Mouse (Mus musculus) liver, embryonic 13.5 days (tissue): ENCODE measurements around the gene Hyal2. TPM values are rescaled to one million over a fixed set of nuclear protein-coding genes. Genes with fewer than 3 reads are reported as not detected.
A peak's percentile ranks its signal among the peaks of the same experiment; 100 is the strongest.

Source experiments
- ATAC-seq: fragments of 200-750 bp; cut with Nextera tagmentation; 2 replicates; pipeline ENCODE4 v1.8.0; 2017; ENCODE audit warnings: low read depth, mild to moderate bottlenecking, moderate number of reproducible peaks, moderate library complexity
- DNase-seq: peaks from one replicate; pipeline ENCODE4 v3.0.0; 2022
- H3K27ac ChIP-seq: fragments of 300-500 bp; sonication (generic); 2 replicates; pipeline ENCODE4 v1.5.1; 2015; ENCODE audit warnings: moderate library complexity, mild to moderate bottlenecking, inconsistent platforms
- H3K27me3 ChIP-seq: fragments of 300-500 bp; sonication (generic); 2 replicates; pipeline ENCODE4 v1.6.1; 2015; ENCODE audit warnings: mild to moderate bottlenecking, inconsistent platforms
- H3K36me3 ChIP-seq: fragments of 300-500 bp; sonication (generic); 2 replicates; pipeline ENCODE4 v1.6.1; 2015; ENCODE audit warnings: mild to moderate bottlenecking, inconsistent platforms
- H3K4me1 ChIP-seq: fragments of 300-500 bp; sonication (generic); replicated peaks from 2 replicates; pipeline ENCODE4 v1.6.1; 2015; ENCODE audit warnings: inconsistent platforms
- H3K4me2 ChIP-seq: fragments of 300-500 bp; sonication (generic); 2 replicates; pipeline ENCODE4 v1.6.1; 2015; ENCODE audit warnings: inconsistent platforms, mild to moderate bottlenecking, moderate library complexity
- H3K4me3 ChIP-seq: fragments of 300-500 bp; sonication (generic); replicated peaks from 2 replicates; pipeline ENCODE4 v1.5.1; 2015; ENCODE audit warnings: mild to moderate bottlenecking, inconsistent platforms
- H3K9ac ChIP-seq: fragments of 300-500 bp; sonication (generic); 2 replicates; pipeline ENCODE4 v1.6.1; 2015; ENCODE audit warnings: mild to moderate bottlenecking, inconsistent platforms
- H3K9me3 ChIP-seq: fragments of 300-500 bp; sonication (generic); replicated peaks from 2 replicates; pipeline ENCODE4 v1.6.1; 2016; ENCODE audit warnings: inconsistent platforms
- WGBS: fragments of 180-500 bp; shearing (Covaris S2); methylation state at CpG from one replicate; pipeline ENCODE4 v1.1.7; 2015; ENCODE audit not compliant: insufficient replicate concordance; 5-methylcytosine and 5-hydroxymethylcytosine counted together
- polyA plus RNA-seq: library from polyadenylated mRNA; unstranded; fragments of >200 nt; fragmentation: Nextera tagmentation; extraction: Ambion mirVana; gene quantifications from 2 replicates; pipeline ENCODE4 v1.2.1, GENCODE M21; 2015

Hyal2 gene
- polyA plus RNA-seq, 1 experiment from 2014 or later, result 43.8 TPM

DNA sequence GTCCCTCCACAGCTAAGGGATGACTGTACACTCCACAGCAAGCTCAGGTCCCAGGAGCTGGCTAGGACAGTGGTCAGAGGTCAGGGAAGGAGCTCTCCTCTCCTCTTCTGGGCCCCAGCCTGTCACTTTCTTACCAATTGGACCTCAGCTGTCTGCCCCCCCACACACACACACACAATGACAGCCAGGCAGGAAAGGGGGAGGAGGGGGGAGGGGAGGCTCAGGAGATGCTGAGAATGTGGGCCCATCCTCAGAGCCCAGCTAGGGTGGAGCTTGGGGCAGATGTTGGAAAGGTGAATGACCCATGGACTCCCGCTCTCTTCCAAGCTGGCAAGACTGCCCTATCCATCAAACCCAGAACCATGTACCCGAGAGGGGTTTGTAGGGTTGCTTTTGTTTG lies 39.3 kb downstream of the Hyal2 start:
- Histone ChIP-seq H3K36me3 (no peaks in the 10 kb centered on the region), H3K27me3 (peaks cover 27% of the 10 kb centered on the region), H3K9ac (no peak overlapping the region; the same call in 1 of the 2 replicates), H3K4me3 (no peak overlapping the region), H3K4me1 (peaks cover 64% of the 10 kb centered on the region), H3K4me2 (no peak overlapping the region), H3K27ac (no peak overlapping the region), H3K9me3 (no peaks in the 10 kb centered on the region)
- no peak for ATAC-seq
- no peak for DNase-seq
- WGBS, result 65% methylated on average over 2 of the region's 2 CpGs

DNA sequence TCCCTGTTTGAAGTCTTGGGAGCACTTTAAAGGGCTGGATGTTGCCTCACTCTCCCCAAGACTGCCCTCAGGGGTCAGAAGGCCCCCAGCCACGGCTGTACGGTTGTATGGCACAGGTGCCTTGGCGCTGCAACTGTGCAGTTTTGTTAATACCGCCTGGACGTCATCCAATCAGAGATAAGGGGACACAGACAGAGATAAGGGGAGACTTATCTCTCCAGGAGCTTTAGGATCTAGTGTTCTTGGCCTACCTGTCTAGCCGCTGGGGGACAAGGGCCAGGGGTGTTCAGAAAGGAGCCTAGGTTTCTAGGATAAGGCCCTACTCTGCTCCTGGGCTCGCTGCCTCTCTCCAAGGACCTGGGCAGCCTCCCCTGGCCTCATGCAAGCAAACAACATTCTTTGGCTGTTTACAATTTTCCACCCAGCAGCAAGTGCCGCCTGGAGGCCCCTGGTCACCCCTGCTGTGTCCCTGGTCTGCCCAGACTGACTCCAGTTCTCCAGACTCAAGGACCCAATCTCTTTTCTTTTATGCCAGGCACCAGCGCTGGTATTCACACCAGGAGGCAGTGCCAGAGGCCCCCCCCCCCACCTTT lies 40.0 kb downstream of the Hyal2 start:
- 47% methylated on average over 9 of the region's 9 CpGs for WGBS
- Histone ChIP-seq H3K36me3 (no peaks in the 10 kb centered on the region), H3K4me3 (no peak overlapping the region), H3K27ac (no peak overlapping the region), H3K9ac (no peak overlapping the region), H3K9me3 (no peaks in the 10 kb centered on the region), H3K27me3 (peaks cover 27% of the 10 kb centered on the region), H3K4me1 (peaks cover 61% of the 10 kb centered on the region), H3K4me2 (no peak overlapping the region)
- DNase-seq (no peak), ATAC-seq (no peak)

DNA sequence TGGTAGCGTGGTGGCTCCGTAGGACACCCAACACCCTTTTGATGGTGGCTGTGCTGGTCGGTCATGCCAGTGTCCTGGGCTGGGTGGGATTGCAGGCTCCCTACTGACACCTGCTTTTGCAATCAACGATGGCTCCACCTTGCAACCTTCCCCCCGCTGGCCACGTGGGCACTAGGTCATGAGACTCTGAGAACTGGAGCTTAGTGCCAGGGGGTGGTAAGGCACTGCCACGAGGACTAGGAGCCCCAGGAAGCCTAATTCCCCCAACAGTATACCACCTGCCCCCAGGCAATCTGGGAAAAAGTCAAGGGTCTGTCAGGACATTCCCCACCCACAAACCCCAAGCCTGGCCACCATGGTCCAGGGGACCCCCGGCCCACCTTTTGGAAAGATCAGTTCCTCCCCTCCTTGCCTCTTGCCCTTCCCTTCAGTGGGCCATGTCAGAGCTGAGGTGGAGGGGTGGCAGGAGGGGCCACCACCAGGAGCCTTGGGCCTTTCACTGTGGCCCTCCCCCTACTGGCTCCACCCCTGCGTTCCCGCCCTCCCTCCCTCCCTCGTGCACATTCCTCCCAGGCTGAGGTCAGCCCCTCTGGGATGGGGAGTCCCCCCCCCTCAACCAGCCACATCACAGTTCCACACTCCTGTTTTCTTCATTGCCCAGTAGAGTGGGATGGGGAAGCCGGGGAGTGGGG lies 41.1 kb downstream of the Hyal2 start, which contains the start of gene Sema3b:
Sema3b (minus strand) TSS at position 489 of the 692 bp plus-strand sequence.
- Histone ChIP-seq H3K27me3 (peaks cover 21% of the 10 kb centered on the region), H3K9me3 (no peaks in the 10 kb centered on the region), H3K4me3 (no peak within 1 kb of the TSS), H3K36me3 (peaks cover 2% of the 10 kb centered on the region; the same call in 1 of the 2 replicates), H3K4me1 (peaks cover 70% of the 10 kb centered on the region), H3K4me2 (no peak within 1 kb of the TSS), H3K27ac (no peak within 1 kb of the TSS), H3K9ac (no peak within 1 kb of the TSS)
- 48% methylated on average over 12 of the region's 12 CpGs for WGBS
- ATAC-seq, result no peak
- no peak for DNase-seq

DNA sequence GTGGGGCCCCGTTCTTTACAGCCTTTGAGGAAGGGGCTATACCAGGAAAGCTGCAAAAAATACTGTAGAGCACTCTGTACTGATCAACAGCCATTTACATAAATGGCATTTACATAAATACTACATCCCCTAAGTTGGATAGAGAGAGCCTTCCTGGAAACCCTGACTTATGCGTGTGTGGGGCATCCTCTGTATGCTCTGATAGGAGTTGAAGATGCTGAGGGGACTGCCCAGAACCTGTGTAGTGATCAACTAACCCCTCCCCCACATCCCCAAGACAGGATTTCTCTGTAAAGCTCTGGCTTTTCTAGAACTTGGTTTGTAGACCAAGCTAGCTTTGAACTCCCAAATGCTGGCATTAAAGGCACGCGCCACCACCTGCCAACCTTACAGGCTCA lies 41.7 kb downstream of the Hyal2 start:
- H3K36me3 ChIP-seq, result peaks cover 7% of the 10 kb centered on the region
- H3K27ac ChIP-seq, result no peak overlapping the region
- H3K9ac ChIP-seq, result no peak overlapping the region
- no peak for ATAC-seq
- H3K4me1 ChIP-seq, result peaks cover 70% of the 10 kb centered on the region
- H3K27me3 ChIP-seq, result 0 out of 2 replicates have a peak, but pooled peaks cover 16% of the 10 kb centered on the region
- DNase-seq, result no peak
- H3K4me3 ChIP-seq, result no peak overlapping the region
- no peaks in the 10 kb centered on the region for H3K9me3 ChIP-seq
- WGBS, result 69% methylated on average over 4 of the region's 4 CpGs
- no peak overlapping the region for H3K4me2 ChIP-seq

DNA sequence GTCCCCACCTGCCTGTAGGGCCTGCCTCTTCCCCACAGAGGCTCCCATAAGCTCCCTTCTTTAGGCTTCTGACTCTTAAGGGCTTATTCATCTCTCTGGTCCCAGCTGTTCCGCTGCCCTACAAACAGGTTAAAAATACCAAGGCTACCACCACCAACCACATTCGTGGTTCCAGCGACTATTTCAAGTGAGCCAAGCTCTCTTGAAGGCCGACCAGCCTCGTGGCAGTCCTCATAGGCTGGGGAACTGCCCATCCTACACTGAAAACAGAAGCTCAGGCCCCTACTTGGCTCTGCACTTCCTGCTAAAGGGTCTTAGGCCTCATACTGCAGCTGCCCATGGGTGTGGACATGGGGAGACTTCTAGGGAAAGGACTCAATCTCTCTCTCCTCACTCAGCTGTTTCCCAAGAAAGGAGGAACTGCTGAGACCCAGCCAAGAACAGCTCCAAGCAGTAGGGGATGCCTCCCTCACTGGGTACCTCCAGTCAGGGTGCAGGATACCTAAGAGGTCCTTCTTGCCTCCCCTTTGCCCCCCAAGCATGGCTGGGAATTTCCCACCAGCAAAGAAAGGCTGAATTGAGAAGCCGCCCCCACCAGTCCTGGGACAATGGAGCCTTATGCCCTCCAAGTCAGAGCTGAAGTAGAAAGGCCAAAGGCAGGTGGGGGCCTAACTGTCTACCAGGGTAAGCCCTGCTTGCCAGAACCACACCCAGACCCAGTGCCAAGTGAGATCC lies 43.9 kb downstream of the Hyal2 start:
- H3K9me3 ChIP-seq, result no peaks in the 10 kb centered on the region
- peak overlapping the region; percentile 80 for H3K9ac ChIP-seq
- H3K4me3 ChIP-seq, result peak overlapping the region; percentile 61; the same call in 1 of the 2 replicates
- no peak for DNase-seq
- 0 out of 2 replicates have a peak, but pooled peaks cover 4% of the 10 kb centered on the region for H3K27me3 ChIP-seq
- H3K4me1 ChIP-seq, result peaks cover 59% of the 10 kb centered on the region
- WGBS, result 39% methylated on average over 6 of the region's 6 CpGs
- peak overlapping the region; percentile 75 for H3K27ac ChIP-seq
- peaks cover 29% of the 10 kb centered on the region for H3K36me3 ChIP-seq
- no peak for ATAC-seq
- H3K4me2 ChIP-seq, result peak overlapping the region; percentile 87

DNA sequence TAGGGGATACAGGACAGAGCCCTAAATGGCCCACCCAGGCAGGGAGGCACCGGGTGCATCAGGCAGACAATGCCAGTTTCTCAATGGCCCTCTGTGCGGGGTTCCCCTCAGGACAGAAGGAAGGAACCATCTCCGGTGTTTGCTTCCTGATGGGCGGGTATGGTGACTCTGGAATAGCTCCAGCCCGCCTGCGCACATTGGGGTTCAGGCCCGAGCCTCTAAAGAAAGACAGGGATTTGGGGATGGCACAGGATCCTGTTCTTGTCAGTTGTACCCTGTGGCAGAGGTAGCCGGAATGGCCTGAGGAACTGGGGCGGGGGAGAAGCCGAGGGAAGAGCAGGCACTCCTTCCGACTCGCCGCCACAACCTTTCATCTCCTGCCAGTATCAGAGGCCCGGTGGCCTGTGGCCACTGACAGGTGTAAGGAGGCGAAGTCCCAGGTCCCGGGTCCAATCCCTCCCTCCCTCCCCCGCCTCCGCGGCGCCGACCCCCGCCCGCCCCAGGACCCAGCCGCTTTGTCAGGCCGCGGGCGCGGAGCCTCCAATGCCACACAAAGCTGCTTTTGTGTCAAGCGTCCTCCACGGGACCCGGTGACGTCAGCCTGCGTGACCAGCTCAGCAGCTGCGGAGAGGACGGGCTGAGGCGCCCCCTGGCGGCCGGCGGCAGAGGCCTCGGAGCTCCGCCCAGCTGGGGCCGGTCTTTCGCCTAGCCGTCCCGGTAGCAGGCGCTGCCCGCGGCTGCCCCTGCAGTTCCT lies 44.6 kb downstream of the Hyal2 start:
- WGBS, result 6% methylated on average over 47 of the region's 48 CpGs
- H3K4me3 ChIP-seq, result peak overlapping the region; percentile 61
- H3K9me3 ChIP-seq, result no peaks in the 10 kb centered on the region
- H3K4me2 ChIP-seq, result peak overlapping the region; percentile 87
- peak overlapping the region; percentile 75 for H3K27ac ChIP-seq
- H3K27me3 ChIP-seq, result no peaks in the 10 kb centered on the region
- peaks cover 37% of the 10 kb centered on the region for H3K36me3 ChIP-seq
- H3K9ac ChIP-seq, result peak overlapping the region; percentile 80
- peak; percentile 98 for DNase-seq
- H3K4me1 ChIP-seq, result peaks cover 52% of the 10 kb centered on the region
- ATAC-seq, result peak; percentile 92

DNA sequence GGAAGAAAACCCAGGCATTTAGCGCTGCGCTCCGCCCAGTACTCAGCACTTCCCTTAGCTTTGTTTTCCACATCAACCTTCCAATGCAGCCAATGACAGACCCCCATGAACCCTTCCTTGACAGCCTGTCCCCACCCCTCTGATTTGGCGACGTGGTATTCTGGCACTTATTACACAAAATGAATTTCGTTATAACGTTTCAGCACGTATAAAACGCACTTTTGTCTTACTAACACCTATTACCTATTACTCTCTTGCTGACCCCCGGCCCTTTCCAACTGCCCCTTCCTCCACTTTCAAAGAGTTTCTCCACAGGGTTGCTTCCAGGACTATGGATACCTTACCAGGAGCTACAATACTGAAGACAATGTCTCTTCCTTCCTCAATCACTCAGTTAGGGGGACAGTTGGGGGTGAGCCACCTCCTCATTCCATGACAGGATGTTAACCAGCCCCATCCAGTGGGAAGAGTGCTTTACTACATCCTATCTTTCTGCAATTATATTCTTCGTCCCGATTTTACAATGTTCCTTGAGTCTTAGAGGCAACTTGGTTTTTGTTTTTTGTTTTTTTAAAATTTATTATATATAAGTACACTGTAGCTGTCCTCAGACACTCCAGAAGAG lies 45.3 kb downstream of the Hyal2 start:
- Histone ChIP-seq H3K4me2 (peak overlapping the region; percentile 87), H3K36me3 (peaks cover 42% of the 10 kb centered on the region), H3K9ac (peak overlapping the region; percentile 67), H3K4me1 (peaks cover 47% of the 10 kb centered on the region), H3K4me3 (peak overlapping the region; percentile 61), H3K27me3 (no peaks in the 10 kb centered on the region), H3K9me3 (no peaks in the 10 kb centered on the region), H3K27ac (peak overlapping the region; percentile 71)
- DNase-seq (no peak), ATAC-seq (0 out of 2 replicates have a peak, but pooled peaks have one; percentile 2)
- 9% methylated on average over 12 of the region's 12 CpGs for WGBS

DNA sequence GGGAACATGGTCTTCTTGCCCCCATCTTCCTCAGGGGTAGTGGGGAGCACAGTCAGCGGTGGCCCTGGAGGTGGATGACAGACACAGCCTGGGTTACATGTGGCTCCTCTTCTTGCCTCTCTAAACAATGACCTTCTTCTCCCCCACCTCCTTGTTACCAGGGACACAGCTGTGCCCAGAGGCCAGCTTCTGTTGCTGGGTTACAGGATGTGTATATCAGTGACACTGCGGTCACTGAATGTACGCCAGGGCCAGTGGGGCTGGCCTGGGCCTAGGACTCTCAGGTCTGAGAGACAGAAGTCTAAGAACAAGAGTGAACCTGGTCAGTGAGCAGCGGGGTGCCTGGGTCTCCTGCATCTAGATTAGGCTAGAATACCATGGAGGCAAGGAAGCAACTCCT lies 47.3 kb downstream of the Hyal2 start:
- Histone ChIP-seq H3K9ac (no peak overlapping the region), H3K36me3 (peaks cover 62% of the 10 kb centered on the region), H3K4me1 (peaks cover 54% of the 10 kb centered on the region), H3K9me3 (no peaks in the 10 kb centered on the region), H3K4me2 (no peak overlapping the region), H3K4me3 (no peak overlapping the region), H3K27ac (no peak overlapping the region), H3K27me3 (no peaks in the 10 kb centered on the region)
- no peak for ATAC-seq
- no peak for DNase-seq
- 88% methylated on average over 4 of the region's 4 CpGs for WGBS

DNA sequence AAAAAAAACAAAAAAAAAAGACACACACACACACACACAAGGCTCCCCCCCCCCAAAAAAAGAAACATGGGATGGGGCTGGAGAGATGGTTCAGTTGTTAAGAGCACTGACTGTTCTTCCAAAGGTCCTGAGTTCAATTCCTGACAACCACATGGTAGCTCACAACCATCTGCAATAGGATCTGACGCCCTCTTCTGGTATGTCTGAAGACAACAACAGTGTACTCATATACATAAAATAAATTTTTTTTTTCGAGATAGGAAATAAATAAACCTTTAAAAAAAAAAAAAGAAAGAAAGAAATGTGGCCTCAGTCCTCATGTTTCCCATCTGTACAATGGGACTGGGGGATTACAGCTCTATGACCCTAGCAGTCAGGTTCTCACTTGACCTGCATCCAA lies 49.7 kb downstream of the Hyal2 start:
- DNase-seq (no peak), ATAC-seq (no peak)
- no peaks in the 10 kb centered on the region for H3K27me3 ChIP-seq
- H3K27ac ChIP-seq, result no peak overlapping the region
- H3K4me2 ChIP-seq, result no peak overlapping the region
- H3K36me3 ChIP-seq, result peaks cover 77% of the 10 kb centered on the region
- no peak overlapping the region for H3K4me3 ChIP-seq
- H3K4me1 ChIP-seq, result peaks cover 40% of the 10 kb centered on the region
- no peaks in the 10 kb centered on the region for H3K9me3 ChIP-seq
- H3K9ac ChIP-seq, result no peak overlapping the region
- WGBS, result 61% methylated on average over 2 of the region's 2 CpGs

DNA sequence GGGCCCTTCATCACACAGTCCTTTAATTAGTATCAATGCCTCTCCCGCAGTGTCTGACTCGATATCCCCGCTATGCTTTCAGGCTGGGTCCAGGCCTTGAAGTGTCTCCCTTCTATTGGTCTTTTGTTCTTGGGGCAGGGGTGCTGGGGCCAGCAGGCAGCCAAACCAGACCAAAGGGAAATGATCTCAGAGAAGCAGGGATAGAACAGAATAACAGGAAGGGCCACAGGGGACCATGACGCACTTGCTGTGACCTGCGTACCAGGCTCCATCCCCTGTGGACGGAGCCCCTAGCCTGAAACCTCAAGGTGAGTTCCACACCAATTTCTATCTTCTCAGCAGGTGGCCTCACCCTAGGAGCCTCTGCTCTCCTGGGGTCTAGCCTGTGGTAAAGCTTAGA lies 50.4 kb downstream of the Hyal2 start:
- Histone ChIP-seq H3K9me3 (no peaks in the 10 kb centered on the region), H3K36me3 (peaks cover 82% of the 10 kb centered on the region), H3K9ac (no peak overlapping the region), H3K4me2 (no peak overlapping the region), H3K4me3 (no peak overlapping the region), H3K27ac (peak overlapping the region; percentile 78), H3K27me3 (no peaks in the 10 kb centered on the region), H3K4me1 (peaks cover 37% of the 10 kb centered on the region)
- WGBS, result 87% methylated on average over 6 of the region's 6 CpGs
- no peak for ATAC-seq
- DNase-seq, result no peak
